Mouse (Mus musculus) heart, adult 11 months (tissue): ENCODE results near the gene Spp1.
"Not testable (repeated sequence)": the region's sequence is repeated elsewhere in the genome, so short reads cannot be mapped to it uniquely, and the experiment has no call there.

Experiments used
- DNase-seq: peaks from one replicate; pipeline ENCODE4 v3.0.0; 2022

Gene Spp1

DNA sequence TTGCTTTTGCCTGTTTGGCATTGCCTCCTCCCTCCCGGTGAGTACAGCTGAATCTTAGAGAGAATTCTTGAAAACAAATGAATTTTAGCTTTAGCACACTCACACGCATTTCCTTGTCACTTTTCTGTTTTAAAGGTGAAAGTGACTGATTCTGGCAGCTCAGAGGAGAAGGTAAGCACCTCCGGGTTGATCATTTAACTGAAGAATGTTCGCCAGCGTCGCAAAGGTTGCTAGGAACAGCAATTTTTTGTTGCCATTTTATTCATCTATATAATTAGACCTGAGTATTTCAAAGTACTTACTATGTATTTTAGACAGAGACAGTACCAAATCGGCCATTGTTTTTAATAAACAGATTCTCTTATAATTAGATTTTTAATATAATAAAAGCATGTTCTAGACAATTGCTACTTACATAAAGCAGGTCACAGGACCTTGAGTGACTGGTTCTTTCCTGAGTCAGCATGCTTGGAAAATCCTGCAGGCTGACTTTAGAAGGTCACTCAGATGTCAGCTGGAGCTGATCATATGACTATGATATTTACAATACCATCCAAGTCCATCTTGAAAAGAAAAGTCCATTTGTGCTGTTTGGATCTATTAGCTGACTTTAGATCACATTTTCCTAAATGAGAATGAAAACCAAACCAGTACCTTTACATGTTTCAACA, 1.6 kb downstream of the Spp1 start:
- DNase-seq, result no peak

DNA sequence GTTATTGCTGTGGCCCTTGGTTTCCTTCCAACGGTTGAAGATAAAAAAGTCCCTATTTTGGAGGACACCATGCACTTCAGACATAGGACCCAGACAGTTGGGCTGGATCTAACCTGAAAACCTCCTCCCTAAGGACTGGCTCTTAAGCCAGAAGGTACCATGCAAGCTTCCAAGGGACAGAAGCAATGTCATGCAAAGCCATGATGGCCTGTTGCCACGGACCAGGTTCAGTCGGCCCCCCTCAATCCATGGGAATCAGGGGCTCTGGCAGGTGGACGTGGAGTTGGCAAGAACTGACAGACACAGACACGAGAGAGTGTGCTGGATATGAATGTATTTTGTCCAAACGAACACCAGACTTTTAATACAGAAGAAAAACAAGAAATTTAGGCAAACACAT, 7.5 kb downstream of the Spp1 start:
- no peak for DNase-seq

DNA sequence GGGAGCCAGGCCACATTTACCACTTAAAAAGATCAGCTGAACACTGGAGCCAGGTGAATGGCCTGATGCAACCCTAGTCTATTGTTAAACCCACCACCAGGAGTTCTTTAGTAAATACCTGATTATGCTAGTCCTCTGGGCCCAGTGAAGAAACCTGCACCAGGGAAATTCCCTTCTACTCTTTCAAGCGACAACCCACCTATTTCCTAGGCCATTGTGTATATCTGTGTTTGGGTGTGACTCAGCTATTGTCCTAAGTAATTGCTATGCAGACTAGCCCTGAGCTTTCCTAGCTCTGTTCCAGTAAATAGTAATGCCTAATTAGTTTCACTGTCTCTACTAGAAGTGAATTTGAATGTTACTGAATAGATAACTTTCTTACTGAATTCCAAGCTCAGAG, 7.9 kb downstream of the Spp1 start:
- no peak for DNase-seq

DNA sequence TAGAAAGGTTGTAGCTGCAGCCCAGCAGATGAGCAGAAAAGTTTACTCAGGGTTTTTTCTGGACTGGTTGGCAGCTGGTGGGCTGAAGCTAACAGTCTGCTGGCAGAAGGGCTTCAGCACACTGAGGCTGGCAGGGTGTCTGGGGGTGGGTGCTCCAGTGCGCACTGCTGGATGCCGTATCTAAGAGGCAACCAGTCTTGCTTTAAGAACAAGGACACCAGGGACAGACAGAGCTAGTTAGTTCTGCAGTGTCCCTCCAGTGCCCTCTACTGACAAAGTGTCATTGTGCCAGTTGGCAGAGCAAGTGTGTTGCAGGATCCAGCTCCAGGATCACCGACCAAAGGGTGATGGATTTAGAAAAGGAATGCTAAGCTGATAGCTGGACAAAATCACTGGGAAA, 11.2 kb downstream of the Spp1 start:
- DNase-seq, result peak; percentile 94

DNA sequence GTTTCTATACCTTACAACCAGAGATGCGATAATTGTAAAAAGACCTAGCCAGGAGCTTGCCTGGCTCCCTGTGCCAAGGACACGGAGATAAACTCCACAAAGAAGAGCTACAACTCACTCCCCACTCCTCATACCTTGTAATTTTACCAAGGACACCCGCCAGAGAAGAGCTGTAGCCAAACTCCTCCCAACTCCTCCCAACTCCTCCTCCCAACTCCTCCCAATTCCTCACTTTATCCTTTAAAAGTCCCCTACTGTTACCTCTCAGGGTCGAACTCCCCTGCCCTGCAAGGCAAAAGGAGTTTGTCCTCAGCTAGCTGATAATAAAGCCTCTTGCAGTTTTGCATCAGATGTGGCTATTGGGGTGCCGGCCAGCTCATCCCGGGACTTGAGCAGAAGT, 13.4 kb downstream of the Spp1 start:
- not testable (repeated sequence) for DNase-seq

DNA sequence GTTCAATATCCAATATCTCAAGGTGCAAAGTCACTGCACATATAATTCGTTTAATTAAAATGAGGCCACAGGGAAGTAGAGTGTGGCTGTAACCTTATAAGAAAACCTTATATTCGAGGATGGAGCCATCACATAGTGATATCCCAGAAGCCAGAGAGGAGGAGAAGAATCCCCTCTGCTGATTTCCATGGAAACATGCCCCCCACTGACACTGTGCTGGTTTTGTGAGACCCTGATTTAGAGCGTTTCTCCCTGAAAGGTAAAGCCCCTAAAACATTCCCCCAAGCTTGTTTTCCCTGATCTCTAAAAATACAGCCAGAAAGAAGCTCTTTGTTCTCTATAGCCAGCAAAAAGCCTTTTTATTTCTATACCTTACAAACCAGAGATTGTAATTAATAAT, 14.6 kb downstream of the Spp1 start:
- no peak for DNase-seq

DNA sequence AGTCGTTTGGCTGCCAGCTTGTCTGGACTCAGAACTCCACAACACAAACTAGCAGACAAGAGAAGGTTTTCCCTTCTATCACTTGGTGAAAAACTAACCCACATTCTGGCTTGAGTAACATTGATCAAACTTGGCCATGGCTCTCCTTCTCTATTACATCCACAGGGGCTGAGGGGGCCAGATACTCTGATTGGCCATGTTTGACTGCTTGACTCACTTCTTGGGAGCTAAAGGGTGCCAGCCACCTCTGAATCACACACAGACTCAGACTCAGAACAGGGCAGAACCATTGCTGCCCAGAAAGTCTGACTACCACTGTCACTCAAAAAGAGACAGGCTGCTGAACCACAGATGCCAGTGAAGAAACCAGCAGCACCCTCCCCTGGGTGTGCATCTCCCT, 18.2 kb downstream of the Spp1 start:
- DNase-seq, result no peak

DNA sequence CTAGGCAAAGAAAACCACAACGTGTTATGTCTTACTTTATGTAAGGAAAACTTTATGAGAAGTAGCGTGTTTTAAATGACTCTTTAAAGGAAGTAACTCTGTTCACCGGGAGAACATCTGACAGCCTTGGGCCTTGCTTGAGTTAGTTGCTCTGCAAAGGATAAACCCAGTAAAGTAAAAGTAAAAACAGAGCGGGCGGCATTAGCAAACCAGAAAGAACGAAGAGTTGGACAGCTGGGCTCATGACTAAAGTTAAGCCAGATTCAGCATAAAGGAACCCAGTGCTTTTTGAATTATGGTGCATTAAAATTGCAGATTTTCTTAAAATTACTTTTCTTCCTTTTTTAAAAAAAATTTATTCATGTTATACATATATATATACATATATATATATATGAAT, 19.6 kb downstream of the Spp1 start:
- DNase-seq, result no peak

DNA sequence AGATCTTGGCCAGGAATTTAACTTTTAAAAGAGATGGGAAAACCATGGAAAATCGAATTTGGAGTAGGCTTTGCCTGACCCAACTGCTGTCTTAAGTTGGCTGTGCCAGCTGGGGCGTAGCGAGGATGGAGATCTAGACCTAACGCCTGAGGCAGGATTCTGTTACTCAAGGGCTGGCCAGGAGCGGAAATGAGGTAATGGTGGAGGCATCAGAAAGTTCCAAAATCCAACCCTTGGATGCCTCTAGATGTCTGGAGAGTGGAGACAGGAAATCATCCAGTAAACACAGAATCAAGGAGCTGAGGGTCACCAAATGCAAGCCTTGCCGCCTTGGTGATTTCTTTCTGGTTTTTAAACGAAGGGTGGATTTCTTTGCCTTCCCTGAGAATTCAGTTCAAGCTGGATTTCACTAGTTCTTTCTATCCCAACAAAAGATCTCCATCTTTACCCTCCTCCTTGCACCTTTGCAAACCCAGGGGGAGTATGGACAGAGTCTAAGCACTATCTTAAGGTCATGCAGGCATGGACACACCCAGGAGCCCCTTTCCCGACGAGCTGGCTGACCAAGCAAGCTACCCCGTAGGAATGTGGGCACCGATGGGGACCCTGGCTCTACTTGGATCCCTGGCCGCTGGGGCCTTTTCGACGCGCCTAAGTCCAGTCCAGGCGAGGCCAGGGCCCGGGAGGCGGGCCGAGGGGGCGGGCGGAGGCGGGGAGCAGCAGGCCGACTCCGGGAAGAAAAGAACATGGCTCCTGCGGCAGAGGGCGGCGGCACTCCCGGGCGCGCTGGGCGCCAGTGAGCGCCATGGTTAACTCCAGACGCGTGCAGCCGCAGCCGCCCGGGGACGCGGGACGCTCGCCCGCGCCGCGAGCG, 24.2 kb downstream of the Spp1 start, which contains the start of gene Pkd2:
Gene Pkd2 (plus strand): TSS at position 619 of the 874 bp plus-strand sequence.
- DNase-seq, result peak; percentile 99

DNA sequence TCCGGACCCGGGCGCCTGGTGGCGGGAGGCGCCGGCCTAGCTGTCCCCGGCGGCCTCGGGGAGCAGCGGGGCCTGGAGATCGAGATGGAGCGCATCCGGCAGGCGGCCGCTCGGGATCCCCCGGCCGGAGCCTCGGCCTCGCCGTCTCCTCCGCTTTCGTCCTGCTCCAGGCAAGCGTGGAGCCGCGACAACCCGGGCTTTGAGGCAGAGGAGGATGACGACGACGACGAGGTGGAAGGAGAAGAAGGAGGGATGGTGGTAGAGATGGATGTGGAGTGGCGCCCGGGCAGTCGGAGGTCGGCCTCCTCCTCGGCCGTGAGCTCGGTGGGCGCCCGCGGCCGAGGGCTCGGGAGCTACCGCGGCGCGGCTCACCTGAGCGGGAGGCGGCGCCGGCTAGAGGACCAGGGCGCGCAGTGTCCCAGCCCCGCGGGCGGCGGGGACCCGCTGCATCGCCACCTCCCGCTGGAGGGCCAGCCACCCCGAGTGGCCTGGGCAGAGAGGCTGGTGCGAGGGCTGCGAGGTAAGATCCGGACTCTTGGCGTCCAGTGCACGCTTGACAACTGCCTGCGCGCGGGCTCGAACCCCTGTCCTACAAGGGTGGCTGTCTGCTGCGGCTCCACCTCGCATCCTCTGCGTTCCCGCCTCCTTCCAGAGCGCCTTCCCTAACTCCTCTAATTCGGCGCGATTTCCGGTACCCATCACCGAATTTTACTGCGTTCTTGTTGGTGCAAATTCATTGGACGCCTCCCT, 25.0 kb downstream of the Spp1 start:
- DNase-seq, result peak; percentile 96

DNA sequence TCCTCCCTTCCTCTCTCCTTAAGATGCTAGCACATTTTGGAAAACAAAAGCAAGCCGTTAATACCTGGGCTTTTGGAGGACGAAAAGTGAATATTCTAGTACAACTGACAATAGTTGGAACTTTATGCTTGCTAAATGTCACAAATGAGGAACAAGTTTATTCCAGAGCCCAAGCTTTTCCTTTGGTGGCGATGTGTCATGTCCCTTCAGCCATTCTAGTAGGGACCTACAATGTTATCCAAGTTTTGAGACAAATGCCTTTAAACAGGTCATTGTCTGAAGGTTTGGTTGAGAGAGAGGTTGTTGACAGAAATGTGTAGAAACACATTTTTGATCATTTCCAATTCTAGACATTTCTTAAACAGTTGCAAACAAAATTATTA, 25.5 kb downstream of the Spp1 start:
- no peak for DNase-seq

DNA sequence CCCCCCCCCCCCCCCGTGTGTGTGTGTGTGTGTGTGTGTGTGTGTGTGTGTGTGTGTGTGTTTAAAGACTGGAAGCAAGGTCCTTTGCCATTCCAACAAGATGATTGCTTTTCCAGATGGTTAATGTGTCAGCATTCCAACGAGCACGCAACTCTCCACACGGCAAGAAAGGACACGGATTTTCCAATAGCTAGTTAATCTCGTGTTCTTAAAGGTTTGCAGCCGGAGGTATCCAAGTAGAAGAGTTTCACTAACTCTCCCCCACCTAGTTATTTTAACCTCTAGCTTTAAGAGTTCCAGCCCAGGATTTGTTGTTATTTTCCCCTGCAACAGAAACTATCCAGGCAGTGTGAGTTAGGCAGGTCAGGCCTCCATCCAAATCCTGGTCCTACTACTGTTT, 25.9 kb downstream of the Spp1 start:
- peak; percentile 93 for DNase-seq

DNA sequence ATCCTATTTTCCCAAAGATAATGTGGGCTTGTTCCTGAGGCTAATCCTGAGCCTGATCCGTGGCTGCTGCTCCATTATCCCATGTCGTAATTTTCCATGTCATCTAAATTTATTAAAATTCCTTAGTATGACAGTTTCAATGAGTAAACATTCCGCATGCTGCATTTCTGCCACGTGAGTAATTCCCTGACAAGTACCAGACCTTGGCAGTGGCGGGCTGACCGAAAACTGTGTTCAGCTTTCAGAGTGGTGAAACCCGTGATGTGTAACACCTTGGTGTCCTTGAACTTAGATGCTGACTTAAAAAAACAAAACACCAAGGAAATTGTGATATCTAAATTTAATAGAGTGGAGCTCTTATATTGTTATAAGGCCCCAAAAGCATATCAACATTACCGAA, 30.4 kb downstream of the Spp1 start:
- DNase-seq, result peak; percentile 89

DNA sequence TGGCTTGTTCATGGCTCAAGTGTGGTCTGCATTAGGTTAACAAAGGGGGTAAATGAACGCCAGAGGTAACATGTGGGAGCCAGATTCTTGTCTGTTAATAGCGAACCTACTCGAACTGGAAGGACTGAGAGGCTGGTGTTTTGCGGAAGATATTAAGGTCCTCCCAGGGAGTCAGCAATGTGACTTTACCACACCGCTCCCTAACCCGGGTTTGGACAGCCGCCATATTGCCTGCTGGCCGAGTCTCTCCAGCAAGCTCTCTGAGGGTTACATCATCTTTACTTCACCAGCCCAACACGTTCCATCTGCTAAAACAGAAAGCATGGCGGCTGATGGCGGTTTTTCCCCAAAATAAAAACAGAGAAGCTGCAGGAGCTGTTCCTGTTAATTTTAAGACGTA, 30.8 kb downstream of the Spp1 start:
- peak; percentile 98 for DNase-seq

DNA sequence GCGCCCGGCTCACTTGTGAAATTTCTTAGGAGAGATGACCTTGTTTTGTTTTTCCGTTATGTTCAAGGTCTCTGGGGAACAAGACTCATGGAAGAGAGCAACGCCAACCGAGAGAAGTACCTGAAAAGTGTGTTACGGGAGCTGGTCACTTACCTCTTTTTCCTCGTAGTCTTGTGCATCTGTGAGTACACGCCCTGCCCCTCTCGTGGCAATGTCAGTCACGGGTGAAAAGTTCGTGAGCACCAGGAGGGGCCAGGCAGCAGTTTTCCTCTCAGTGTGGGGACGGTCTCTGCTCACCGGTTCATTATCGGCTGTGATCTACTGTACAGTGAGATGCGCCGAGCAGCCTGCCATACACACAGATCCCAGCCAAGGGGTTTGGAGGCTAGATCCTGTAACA, 31.9 kb downstream of the Spp1 start:
- peak; percentile 86 for DNase-seq

DNA sequence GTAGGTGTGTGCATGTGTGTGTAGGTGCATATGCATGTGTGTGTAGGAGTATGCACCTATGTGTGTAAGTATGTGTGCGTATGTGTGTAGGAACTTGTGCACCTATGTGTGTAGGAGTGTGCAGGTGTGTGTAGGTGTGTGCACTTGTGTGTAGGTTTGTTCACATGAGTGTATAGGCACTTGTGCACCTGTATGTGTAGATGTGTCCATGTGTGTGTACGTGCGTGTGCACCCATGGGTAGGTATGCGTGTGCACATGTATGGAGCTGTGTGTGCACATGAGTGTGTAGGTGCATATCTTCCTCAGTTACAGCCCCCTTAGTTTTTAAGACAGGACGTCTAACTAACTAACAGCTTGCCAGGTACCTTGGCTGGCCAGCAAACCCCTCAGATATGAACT, 33.7 kb downstream of the Spp1 start:
- peak; percentile 68 for DNase-seq

DNA sequence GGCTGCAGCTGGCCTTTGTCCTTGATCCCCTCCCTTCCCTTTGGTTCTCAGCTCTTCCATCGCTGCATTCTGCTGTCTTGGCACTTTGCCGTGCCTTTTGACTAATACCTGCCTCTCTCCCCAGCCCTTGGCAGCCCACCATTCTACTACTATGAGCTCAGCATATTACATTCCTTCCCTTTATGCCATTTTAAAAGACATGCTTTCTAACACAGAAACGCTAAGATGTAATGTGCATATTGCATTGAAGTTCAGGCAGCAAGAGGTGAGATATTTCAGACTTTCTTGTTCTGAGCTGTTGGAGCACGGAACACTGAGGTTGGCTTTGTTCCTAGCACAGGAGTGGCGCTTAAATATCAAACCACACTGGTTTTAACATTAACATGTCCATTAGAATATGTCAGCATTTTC, 36.1 kb downstream of the Spp1 start:
- peak; percentile 56 for DNase-seq

DNA sequence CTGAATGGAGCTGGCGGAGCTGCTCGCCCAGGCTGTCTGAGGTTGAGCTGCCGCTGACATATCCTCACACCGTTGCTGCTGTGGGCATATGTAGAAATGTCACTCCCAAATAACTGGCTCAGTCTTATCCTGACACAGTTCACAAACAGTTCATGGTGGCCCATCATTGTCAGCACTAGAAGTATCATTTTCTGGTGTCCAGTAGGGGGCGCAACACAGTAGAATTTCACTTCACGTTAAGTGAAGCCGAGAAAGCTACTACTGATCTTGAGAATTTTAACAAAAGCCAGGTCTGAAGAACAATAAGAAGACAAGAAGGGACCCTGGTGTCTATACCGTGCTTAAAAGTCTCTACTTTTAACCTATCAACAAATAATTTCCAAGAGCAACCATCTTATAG, 37.5 kb downstream of the Spp1 start:
- DNase-seq, result peak; percentile 66

DNA sequence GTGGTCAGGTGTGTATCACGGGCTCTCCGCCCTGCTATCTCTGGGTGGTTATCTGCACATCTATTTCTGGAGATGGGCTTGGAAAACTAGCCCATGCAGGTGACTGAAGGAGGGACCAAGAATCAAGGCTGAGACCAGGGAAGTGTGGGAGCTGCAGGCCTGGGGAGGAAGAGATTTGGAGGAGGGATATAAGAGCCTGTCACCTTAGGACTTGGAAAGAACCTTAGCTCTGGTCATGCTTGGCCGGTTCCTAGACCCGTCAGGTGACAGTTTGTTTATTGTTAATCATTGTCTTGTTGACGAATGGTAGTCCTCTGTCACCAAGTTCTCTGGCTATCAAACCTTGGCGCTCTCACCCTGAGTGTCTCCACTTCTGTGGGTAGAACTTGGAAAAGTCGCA, 45.4 kb downstream of the Spp1 start:
- no peak for DNase-seq

DNA sequence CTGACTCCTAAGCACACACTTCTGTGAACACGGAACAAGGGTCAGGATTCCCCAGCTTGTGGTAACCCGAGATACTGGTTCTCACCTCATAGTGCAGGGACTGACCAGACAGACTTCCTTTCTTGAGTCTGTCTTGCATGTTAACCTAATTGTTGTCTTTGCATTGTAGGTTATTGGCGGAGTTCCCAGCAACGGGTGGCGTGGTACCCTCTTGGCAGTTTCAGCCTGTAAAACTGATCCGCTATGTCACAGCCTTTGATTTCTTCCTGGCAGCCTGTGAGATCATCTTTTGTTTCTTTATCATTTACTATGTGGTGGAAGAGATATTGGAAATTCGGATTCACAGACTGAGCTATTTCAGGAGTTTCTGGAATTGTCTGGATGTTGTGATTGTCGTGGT, 47.9 kb downstream of the Spp1 start:
- peak; percentile 61 for DNase-seq
